Mouse (Mus musculus): ENCODE data around the gene Pagr1b. TPM values are rescaled to one million over a fixed set of nuclear protein-coding genes. Genes with fewer than 3 reads are reported as not detected.
A peak's percentile ranks its signal among the peaks of the same experiment; 100 is the strongest.

Pagr1b gene
- 1 to 10 TPM in 1 of 2 experiments, under 1 TPM in 1; 0.66 to 2.3 TPM for total RNA-seq (2021)

DNA sequence TGATC is at the start of gene Pagr1b:
Gene Pagr1b, minus strand, starts transcription at position 4 of the 5 bp plus-strand sequence.
- DNase-seq (ENCODE audit: low spot score in 2 of 2): no peak
- intact Hi-C loops (cut with DNase I): loop anchor here (2.0 kb wide), 2 partner anchors 89 to 153 kb away; partner anchors contain the start of gene Ino80e

DNA sequence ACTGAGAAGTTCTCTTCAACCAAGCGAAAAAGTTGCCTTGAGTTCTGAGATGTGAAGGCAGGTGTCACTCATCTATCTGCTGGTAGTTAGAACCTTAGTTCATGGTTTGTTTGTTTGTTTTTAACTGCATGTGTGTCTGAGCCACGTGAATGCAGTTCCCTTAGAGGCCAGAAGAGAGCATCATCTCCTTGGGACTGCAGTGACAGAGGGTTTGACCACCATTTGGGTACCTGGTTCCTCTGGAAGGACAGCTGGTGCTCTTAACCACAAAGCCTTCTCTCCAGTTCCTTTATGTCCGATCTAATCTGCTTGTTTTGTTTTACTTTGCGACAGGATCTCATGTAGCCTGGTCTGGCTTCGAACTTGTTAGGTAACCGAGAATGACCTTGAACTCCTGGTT is 49.3 kb upstream of the Pagr1b start:
- intact Hi-C loops (cut with DNase I): loop anchor here (10.0 kb wide), 1 partner anchor 99 kb away; no protein-coding TSS in a partner anchor
- no peak for DNase-seq (ENCODE audit: low spot score in 2 of 2)

DNA sequence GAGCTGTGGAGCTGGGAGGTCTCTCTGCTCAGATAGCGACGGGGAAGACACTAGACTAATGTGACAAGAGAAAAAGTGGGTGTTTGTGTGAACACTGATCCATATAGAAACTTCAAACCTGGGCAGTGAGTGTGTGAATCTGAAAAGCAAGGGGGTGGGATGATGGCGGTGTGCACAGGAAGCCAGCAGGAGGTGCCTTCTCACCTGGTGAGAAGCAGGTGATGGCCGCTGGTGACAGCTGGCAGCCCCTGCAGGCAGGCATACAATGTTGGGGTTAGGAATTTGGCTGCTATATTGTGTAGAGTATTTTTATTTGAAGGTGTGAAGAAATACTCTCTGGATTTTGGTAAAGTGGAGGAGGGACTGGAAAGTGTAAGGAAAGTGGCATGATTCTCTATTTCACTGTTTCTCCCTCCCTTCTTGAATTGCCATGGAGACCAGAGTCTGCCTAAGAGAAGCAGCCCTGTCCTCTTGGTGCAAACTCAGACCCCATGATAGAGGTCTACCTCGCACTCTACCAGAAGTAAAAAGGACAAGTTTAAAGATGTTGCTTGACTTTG is 38.8 kb upstream of the Pagr1b start:
- intact Hi-C loops (cut with DNase I): loop anchor here (5.0 kb wide), 1 partner anchor 42 kb away; no protein-coding TSS in a partner anchor
- peak; percentile 6 to 54 for DNase-seq (ENCODE audit: low spot score in 2 of 2)

DNA sequence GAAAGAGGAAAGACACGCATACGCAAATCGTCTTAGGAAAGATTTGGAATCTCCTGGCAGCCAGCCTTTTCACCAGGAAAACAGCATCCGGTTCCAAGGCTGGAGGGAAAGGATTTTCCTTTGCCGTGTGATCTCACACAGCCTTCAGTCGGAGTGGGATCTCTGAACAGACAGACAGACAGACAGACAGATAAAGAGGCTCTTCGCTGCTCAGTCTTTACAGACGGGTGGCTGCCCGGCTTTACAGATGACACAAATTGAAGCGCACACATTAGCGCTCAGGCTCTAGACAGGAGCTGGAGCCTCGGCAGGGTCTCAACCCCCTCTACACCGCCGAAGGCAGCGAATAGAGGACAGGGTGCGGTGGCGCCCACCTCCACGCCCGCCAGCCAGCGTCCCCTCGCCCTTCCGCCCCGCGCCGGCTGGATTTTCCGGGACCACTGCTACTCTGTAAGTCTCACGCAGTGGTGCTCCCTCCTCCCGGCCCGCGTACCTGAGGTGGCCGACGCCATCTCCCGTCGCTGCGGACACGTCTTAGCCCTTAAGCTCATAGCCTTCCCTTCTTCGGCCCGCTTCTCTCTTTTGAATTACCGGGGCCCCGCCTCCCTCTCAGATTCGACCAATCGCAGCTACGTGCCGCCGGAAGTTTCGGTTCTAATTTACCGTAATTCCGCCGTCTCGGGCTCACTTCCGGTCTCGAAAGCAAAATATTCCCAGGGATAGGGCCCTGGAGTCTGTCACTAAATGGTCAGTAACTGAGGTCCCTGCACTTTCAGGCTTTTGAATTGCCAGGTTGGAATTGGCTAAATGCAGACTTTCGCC is 25.8 kb upstream of the Pagr1b start, which contains the start of gene Kif22:
Gene Kif22, minus strand, starts transcription at position 621 of the 822 bp plus-strand sequence.
- intact Hi-C loops (cut with DNase I): loop anchor here (5.0 kb wide), 1 partner anchor 60 kb away; no protein-coding TSS in a partner anchor
- peak; percentile 83 to 92 for DNase-seq (ENCODE audit: low spot score in 2 of 2)

DNA sequence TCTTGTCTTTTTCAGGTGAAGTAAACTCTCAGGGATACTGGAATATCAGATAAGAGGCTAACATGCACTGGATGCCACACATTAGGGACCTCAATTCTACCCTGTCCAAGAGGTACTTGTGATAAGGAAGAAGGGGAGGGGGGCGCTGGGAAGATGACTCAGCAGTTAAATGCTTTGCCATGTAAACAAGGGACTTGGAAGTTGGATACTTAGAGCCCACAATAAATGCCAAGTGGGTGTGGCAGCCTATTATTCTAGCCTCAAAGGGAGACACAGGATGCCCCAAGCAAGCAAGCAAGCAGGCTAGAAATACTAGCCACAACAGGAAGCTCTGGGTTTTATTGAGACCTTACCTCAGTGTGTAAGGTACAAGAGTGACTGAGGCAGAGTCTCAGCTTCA is 15.0 kb upstream of the Pagr1b start:
- intact Hi-C loops (cut with DNase I): no loop called here
- no peak for DNase-seq (ENCODE audit: low spot score in 2 of 2)

DNA sequence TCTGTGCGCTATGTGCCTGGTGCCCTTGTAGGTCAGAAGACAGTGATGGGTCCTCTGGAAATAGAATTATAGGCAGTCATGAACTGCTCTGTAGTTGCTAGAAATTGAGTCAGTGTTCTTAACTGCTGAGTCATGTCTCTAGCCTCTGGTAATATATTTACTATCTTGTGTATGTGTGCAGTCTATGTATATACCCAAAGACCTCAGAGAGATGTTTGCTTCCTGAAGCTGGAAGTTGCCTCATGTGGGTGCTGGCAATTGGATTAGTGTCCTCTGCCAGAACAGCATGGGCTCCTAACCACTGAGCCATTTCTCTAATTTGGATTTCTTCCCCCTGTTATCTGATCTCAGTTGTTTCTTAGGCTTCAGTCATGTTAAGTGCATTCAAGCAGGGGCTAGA is 13.9 kb upstream of the Pagr1b start:
- DNase-seq (ENCODE audit: low spot score in 2 of 2): no peak
- intact Hi-C loops (cut with DNase I): no loop called here

DNA sequence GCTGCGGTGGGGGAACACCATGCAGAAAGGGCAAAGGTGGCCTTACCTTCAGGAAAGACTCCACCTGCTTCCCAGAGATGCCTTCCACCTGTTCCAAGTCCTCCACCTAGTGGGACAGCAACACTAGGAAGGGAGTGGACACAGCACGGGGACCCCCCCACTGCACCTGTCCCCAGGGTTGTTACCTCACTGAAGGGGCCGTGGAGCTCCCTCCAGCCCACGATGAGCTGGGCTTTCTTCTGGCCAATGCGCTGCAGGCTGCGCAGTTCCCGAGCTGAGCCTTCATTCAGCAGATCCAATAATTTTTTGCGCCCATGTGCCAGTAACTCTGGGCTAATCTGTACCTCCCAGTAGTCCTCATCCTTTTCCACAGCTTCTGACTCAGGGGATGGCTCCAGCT is 11.6 kb upstream of the Pagr1b start:
- peak in 1 of 2 experiments; percentile 49 for DNase-seq (ENCODE audit: low spot score in 2 of 2)
- intact Hi-C loops (cut with DNase I): loop anchor here (1.0 to 5.0 kb wide), 4 partner anchors 43 to 229 kb away; partner anchors contain the start of gene Taok2

DNA sequence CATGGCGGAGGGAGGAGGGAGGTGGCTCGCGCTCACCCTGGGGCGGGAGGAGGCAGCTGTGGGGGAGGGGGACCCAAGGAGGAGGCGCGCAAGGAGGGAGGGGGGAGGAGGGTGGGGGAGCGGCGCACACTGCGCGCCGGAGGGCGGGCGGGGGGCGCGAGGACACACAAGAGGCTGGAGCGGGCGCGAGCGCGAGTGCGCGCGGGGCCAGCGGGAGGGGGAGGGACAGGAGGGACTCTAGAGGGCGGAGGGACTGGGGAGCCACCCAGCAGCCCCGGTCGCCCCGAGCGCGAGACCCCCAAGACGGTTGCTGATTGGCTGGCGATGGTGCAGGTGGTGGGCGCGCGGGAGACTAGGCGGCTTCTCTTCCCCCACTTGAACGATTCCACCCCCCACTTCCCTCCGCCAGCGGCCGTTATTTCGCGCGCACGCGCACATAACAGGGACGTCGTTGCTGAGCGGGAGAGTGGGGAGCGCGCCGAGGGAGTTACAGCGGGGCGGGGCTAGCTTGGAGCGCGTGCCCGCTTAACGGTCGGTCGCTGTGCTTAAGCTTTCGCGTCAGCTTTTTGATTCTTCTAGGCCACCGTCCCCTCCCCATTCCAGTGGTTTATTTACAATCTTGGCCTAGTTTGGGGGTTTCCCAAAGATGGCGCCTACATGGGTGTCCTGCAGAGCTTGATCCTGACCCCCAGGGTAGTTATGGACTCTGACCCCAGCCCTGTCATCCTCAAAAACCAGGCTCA is 10.9 kb upstream of the Pagr1b start, which contains the start of gene Maz:
Gene Maz, minus strand, starts transcription at position 54 of the 743 bp plus-strand sequence.
- peak; percentile 99 to 100 for DNase-seq (ENCODE audit: low spot score in 2 of 2)
- intact Hi-C loops (cut with DNase I): loop anchor here (1.0 to 5.0 kb wide), 4 partner anchors 42 to 228 kb away; partner anchors contain the start of gene Taok2

DNA sequence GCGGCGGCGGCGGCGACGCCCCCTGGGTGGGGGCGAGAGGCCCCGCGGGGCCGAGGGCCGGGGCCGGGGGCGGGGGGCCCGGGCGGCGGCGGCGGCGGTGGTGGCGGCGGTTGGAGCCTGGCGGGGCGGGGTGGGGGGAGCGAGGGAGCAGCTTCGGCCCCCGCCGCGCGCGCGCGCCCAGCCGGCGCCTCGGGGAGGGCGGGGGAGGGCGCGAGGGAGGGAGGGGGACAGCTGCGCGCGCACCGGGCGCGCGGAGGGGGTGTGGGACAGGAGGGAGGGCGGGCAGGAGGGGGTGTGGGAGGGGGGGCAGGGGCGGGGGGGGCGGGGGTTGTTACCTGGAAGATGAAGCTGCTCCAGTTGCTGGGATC is 10.3 kb upstream of the Pagr1b start:
- intact Hi-C loops (cut with DNase I): loop anchor here (2.0 to 5.0 kb wide), 2 partner anchors 142 to 204 kb away; partner anchors contain the start of gene Taok2
- no peak for DNase-seq (ENCODE audit: low spot score in 2 of 2)

DNA sequence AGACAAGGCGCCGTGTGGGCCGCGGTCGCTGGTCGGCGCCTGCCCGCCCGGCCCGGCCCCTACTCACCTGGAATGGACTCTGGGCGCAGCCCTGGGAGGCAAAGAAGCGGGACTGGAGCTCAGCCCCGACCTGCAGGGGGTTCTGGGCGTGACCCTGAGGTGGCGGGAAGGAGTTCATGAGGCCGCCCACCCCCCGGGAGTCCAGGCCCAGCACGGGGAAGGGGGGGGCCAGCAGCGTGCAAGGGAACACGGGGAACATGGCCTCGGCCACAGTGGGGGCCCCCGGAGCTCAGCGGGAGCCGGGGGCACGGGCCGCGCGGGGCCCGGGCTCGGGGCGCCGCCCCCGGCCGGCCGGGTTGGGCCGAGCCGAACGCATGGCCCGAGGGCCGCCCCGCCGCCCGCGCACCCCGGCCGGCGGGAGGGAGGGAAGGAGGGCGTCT is 9.9 kb upstream of the Pagr1b start:
- intact Hi-C loops (cut with DNase I): loop anchor here (2.0 to 5.0 kb wide), 2 partner anchors 141 to 204 kb away; partner anchors contain the start of gene Taok2
- peak; percentile 33 to 52 for DNase-seq (ENCODE audit: low spot score in 2 of 2)

DNA sequence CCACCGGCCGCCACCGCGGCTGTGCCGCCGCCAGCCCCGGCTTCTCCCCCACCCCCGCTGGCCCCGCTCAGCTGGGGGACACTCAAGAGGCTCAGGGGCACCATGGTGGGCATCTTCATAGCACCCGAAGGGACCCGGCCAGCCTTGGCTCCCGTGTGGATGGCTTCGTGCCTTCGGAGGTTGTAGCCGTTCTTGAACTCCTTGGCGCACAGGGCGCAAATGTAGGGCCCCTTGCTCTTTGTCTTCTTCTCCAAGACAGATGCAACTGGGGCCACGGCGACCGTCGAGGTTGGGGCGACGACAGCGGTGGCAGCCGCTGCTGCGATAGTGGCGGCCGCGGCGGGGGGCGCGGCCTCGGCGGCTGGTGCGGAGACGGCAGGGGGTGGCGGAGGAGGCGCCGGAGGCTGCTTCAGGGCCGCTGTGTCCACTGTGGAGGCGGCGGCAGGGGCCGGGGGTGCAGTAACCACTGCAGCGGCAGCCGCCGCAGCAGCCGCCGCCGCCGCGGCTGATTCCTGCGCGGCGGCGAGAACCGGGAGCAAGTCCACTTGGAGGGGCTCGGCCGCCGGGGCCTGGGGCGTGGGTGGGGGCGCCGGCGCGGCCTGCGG is 9.4 kb upstream of the Pagr1b start:
- no peak for DNase-seq (ENCODE audit: low spot score in 2 of 2)
- intact Hi-C loops (cut with DNase I): loop anchor here (2.0 to 5.0 kb wide), 2 partner anchors 141 to 203 kb away; partner anchors contain the start of gene Taok2

DNA sequence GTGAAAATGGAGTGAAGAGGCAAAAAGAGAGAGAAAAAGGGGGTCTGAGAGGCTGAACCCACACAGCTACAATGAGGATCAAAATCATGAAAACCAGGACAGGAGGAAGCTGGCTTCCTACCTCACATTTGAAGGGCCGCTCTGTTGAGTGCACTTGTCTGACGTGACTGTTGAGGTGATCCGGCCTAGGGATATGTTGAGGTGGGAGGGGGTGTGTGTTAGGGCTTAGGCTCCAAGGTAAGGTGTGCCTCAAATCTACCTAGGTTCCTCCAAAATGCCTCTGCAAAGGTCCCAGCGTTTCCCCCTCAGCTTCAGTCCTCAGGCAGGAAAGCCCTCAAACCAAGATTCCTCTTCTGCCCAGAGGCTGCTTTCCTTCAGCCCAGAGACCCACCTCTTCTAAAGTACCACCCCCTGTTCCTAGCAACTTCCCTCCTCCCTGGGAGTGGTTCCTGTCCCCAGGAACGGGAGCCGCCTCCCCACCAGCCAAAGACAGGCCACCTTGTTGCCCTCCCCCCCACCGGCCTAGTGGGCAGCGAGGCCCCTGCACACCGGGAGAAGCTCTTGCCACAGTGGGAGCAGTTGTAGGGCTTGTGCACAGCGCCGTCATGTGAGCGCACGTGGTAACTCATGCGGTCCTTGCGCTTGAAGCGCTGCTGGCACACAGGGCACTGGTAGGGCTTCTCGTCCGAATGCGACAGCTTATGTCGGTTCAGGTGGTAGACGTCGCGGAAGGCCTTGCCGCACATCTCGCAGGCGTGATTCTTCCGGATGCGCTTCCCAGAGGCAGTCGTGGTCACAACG is 8.7 kb upstream of the Pagr1b start:
- peak; percentile 82 to 90 for DNase-seq (ENCODE audit: low spot score in 2 of 2)
- intact Hi-C loops (cut with DNase I): loop anchor here (5.0 kb wide), 1 partner anchor 203 kb away; no protein-coding TSS in a partner anchor

DNA sequence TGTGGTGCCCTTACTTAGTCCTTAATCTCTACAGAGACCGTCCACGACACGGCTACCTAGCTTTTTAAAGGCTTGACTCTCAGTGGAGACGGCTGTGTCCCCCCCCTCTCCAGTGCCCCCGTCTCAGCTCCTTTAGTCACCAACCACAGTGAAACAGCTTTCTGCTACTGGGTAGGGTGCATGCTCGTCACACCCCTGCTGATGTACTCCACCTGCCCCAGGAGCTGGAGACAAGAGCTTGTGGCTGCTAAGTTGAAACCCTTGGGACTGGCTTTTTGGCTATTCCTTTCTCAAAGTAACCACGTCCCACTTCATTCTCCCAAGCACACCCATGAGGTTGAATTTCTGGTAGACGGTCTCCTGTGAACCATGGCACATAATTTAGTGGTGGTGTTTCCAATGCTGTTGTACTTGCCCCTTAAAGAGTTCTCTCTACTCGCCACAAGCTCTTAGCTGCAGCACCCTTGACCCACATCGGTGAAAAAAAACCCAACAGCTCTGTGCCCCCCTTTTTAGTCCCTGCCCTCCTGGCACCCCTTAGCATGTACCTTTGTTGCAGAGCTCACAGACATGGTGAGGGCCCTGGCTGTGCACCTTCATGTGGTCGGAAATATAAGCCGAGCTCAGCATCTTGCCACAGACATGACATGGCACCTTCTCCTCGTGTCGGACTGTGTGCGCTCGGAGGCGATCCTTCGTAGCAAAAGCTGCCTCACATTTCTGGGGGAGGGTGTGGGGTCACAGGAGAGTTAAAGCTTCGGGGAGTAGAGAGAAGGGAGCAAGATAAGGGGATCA is 7.8 kb upstream of the Pagr1b start:
- DNase-seq (ENCODE audit: low spot score in 2 of 2): no peak

DNA sequence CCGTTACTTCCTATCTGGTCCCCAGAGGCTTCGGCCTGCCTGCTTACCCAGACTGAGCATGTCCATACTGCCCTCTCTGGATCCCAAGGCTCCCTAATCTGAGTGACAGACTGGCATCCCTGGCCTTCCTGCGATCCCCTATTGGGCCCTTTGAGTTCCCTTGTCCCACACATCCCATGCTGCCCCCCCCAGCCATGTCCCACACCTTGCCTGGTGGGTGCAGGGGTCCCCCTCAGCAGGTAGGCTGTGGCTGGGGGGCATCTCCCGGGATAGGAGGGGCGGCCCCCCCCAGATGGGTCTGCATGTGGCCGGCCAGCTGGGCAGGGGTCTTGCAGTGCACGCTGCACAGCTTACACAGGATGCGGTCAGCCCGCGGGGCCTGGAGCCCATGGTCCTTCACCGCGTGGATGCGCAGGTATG is 7.0 kb upstream of the Pagr1b start:
- intact Hi-C loops (cut with DNase I): no loop called here
- DNase-seq (ENCODE audit: low spot score in 2 of 2): no peak

More for the DNA sequence above, 7.8 kb upstream of the Pagr1b start:
- intact Hi-C loops (cut with DNase I): no loop called here

DNA sequence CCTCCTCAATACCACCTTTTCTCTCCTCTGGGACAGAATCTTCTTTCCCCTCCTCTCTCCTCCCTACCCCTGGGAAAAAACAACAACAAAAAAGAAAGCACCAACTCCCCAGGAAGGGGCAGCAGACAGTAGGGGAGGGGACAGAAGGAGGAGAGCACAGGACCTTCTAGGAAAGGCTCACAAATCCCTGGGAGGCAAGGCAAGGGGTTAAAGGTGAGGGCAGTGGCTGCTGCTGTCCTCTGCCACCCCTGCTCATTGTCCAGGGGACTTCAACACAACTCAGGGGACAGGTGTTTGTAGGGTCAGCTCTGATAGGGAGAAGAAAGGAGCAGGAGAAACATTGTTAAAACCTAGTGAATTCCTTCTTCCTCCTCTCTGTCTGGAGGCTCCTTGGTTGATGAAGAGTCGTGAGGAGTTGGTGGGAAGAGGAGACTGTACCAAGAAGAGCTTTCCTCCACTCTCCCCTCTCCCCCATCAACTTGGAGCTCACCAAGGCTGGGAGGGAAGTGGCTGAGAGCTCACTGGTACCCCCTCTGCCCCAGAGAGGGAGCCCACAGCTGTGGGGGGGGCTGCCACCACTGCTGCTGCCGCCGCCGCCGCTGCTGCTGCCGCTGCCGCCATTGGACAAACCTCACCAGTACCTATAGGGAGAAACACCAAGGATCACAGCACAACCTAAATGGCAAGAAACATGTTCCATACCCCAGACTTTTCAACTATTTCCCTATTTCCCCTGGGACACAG is 6.4 kb upstream of the Pagr1b start:
- intact Hi-C loops (cut with DNase I): no loop called here
- no peak for DNase-seq (ENCODE audit: low spot score in 2 of 2)

DNA sequence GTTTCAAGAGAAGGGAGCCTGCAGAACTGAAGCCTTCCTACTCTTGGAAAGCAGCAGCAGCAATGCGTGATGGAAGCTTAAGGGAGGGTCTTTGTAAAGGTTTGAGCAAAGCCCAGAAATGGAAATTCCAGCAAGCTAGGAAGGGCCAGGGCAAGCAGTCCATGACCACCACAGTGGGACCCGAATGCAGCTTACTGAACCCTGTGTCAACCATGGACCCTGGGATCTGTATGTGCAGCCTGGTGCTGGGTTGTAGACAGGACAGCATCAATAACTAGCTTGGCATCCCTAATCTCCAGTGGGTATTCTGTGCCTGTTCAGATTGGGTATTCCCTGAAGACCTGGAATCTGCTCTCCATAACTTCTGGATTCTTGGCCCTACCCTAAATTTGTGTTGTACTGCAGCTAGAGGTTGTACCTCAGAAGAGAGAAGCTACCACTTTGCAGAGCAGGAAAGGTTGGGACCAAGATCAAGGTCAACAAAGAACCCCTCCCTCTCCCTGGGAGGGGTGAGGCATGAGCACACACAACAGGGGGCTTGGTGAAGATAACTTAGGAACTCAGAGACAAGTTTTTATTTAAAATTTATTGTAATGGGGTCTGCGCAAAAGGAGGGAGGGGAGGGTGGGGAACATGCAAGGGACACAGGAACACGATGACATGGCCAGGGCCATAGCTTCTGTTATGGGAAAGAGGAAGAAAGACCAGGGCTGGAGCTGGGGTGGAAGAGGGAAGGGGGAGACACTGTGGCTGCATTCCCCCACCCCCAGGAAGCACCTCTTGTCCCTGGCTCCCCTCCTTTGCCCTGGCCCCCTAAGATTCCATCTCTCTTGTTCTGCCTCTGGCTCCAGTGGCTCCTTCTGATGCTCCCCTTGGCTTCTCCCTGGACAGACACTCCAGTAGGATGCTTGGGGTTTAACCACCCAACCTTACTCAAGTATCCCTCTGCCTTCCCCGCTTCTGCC is 5.6 kb upstream of the Pagr1b start:
- intact Hi-C loops (cut with DNase I): loop anchor here (2.0 kb wide), 1 partner anchor 71 kb away; the partner anchor contains the start of gene Sez6l2
- DNase-seq (ENCODE audit: low spot score in 2 of 2): peak in 1 of 2 experiments; percentile 58

Measured in left cerebral cortex, postnatal 25 days (tissue).